Mouse (Mus musculus) left cerebral cortex, adult 8-10 months (tissue): ENCODE data around the gene Strbp. TPM values are rescaled to one million over a fixed set of nuclear protein-coding genes. Genes with fewer than 3 reads are reported as not detected.
"Not testable (repeated sequence)": the region's sequence is repeated elsewhere in the genome, so short reads cannot be mapped to it uniquely, and the experiment has no call there.

ENCODE experiments used
- DNase-seq, 2 experiments: peaks; one replicate each; pipeline ENCODE4 v3.0.0; 2022; ENCODE audit warnings: low spot score in 2 of 2
- total RNA-seq, 4 experiments: library from RNA; stranded (reverse); gene quantifications; 2 replicates each; pipeline ENCODE4 v1.2.4; 2022

Gene Strbp
- total RNA-seq, 4 experiments from 2014 or later: 285 to 339 (median 298) TPM

DNA sequence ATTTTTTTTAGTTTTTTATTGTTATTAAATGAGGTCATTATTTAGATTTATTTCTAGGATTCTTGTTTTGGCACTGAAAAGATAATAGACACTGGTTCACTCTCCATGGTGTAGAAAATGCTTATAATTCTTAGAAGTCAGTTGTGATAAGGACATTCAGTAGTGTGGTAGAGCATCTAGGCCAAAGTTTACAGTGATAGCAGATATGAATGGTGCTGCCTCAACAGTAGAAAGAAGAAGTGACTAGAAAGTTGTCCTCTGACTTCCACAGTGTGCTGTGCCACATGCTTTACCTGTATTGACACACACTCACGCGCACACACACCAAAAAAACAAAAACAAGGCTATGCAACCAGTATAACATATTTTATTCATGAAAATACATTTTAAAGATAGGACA lies 174.3 kb downstream of the Strbp start:
- DNase-seq: no peak

DNA sequence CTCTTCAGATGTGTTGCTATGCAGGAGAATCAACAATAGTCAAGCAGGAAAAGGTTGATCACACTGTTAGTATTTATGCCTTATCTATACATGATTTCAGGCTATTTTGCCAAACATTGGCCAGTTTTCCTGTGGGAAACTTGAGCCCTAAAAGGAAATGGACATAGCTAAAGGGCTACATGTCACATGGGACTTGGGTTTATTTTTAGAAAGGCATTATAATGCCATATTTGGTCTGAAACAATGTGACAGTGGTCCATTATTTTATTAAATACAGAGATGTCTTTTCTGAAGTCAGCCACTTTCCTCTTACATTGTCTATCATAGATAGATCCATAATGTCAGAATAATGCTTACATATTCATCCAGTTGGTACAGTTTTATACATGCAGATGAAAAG lies 176.1 kb downstream of the Strbp start:
- no peak for DNase-seq

GRCm38 (mm10) chr2:37519286-37519640 lies 184.4 kb downstream of the Strbp start:
- no peak for DNase-seq

DNA sequence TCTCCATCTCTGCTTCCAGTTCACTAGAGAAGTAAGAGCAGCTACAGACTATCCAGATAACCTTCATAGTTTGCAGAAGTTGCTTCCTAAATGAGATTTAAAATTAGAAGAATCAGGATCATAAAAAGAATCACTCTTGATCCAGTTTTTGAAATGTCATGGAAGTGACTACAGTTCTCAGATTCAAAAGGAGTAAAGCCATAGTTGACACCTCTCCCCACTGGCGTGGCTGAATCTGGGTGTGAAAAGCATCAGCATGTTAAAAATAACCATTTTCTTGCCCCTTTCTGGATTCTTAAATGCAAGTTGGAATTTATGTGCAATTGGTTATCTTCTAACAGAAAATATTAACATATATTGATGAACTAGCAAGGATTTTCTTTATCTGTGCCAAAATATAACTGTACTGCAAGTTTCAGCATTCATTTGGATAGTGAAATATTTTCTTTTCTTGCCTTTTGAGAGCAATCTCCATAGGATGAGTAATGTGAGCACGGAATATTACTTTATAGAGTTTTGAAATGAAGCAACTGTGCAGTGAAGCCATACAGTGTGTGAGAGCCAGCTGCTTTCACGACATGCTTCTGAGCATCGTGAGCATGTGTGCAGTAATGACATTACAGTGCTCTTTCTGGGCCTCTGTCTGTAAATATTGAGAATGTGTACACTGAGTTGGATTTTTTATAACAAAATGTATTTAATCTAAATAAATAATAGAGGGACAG lies 184.9 kb downstream of the Strbp start:
- DNase-seq: no peak

DNA sequence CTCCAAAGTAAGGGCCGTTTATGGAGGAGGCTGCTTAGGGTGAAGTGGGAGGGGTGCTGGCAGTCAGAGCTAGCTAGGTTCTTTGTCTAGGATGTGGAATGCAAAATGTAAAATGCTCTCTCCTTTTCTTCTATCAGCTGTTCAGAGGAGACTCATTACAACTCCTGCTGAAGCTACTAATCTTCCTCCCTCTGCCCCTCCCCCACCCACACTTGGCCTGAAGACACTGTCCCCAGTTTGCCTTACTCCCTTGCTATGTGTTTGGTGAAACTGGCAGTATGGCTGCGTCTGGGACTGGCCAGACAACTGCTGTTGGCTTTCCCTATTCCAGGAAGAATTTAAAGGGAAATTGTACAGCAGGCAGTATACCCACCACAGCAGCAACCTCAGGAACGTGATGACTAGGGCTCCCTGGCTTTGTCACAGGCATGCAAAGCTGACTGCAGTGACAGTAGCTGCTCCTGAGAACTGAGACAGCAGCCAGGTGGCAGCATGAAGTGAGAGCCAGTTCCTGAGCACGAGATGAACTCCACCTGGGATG lies 186.7 kb downstream of the Strbp start:
- DNase-seq: peak; percentile 10 to 25

DNA sequence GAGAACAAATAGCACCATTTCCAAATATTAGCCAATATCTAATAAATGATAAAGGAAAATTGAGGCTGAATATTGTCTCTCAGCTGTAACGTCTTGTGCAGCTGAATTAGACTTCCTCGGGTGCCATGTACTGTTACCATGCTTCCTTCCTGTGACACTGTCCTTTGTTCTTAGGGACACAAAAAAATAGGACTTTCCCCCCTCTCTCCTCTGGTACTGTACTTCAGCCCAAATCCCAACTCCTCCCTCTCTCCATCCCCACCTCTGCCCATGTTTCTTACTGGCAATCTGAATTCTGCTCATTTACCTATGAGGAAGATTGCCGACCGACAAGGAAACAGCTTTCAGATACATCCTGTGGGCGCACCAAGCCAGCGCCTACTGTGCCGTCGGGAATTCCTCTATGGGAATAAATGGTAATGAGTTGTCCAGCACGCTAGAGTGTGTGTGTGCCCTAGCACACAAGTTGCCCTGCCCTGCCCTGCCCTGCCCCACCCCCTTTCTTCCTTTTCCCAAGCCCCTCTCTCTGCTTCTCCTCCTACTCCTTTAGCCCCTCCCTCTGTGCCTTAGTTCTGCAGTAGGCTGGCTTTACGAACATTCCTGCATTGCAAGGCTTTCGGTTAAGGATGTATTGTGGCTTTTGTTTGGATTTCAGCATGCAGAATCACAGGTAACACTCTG lies 187.5 kb downstream of the Strbp start, which contains the start of gene Gpr21:
TSS of gene Gpr21 (plus strand) at position 303 of the 681 bp plus-strand sequence.
- no peak for DNase-seq

GRCm38 (mm10) chr2:37511134-37511901 lies 192.3 kb downstream of the Strbp start:
- DNase-seq: no peak

DNA sequence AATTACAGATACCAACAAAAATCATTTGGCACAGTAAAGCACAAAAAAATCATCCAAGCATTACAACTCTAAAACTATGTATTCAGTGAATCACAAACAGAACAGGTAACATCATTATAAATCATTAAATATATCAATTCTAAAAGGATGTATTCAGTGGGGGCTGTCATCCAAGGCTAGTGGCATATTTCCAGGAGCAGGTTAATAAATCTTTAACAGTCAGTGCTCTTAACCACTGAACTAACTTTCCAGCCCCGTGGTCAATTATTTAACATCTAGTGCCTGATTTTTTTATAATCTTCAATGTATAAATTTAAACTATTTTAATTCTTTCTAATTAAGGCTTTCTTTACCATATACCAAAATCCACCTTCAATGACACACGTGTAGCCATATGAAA lies 197.8 kb downstream of the Strbp start:
- DNase-seq: not testable (repeated sequence)

DNA sequence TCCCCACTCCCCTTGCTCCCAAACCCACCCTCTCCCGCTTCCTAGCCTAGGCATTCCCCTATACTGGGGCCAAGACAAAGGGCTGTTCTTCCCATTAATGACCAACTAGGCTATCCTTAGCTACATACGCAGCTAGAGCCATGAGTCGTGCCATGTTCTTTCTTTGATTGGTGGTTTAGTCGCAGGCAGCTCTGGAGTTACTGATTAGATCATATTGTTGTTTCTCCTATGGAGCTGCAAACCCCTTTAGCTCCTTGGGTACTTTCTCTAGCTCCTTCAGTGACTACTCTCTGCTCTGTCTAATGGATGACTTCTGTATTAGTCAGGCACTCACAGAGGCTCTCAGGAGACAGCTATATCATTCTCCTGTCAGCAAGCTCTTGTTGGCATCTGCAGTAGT lies 206.3 kb downstream of the Strbp start:
- DNase-seq: no peak

- DNase-seq: no peak
Observed at GRCm38 (mm10) chr2:37488956-37489355, 214.7 kb downstream of the Strbp start.

DNA sequence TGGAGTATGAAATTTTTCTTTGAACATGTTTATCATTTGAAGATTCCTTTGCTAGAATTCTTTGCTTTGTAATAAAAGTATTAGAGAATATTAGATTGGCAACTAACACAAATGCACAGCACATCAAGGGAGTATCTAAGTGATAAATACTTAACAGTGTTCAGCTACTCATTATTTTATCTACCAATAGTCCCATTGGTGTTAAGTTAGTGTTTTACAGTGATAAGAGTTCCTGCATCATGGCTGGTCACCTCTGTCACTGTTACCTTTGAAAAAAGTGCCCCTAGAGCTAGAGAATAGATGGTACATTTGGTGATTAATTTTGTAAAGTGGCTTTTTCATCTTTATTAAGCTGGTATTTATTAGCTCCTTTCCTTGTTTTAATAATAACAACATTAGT lies 217.3 kb downstream of the Strbp start:
- DNase-seq: no peak

GRCm38 (mm10) chr2:37485370-37485769 lies 218.3 kb downstream of the Strbp start:
- DNase-seq: no peak

DNA sequence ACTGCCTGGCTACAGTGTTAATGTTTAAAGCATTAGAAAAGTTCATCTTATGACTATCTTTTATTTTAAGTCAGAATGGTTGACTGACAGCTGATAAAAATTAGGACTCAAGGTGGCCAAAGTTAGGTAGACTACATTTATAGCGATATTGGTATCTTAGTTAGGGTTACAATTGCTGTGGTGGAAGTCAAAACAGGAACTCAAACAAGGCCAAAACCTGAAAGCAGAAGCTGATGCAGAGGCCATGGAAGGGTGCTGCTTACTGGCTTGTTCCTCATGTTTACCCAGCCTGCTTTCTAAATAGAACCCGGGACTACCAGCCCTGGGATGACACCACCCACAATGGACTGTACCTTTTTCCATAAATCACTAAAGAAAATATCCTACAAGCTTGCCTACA lies 219.5 kb downstream of the Strbp start:
- DNase-seq: no peak

DNA sequence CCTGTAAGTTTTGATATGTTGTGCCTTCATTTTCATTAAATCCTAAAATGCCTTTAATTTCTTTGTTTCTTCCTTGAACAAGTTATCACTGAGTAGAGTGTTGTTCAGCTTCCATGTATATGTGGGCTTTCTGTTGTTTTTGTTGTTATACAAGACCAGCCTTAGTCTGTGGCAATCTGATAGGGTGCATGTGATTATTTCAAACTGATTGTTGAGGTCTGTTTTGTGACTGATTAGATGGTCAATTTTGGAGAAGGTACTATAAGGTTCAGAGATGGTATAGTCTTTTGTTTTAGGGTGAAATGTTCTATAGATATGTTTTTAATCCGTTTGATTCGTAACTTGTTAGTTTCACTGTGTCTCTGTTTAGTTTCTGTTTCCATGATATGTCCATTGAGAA lies 223.6 kb downstream of the Strbp start:
- no peak for DNase-seq

GRCm38 (mm10) chr2:37479559-37479958 lies 224.1 kb downstream of the Strbp start:
- DNase-seq: no peak

DNA sequence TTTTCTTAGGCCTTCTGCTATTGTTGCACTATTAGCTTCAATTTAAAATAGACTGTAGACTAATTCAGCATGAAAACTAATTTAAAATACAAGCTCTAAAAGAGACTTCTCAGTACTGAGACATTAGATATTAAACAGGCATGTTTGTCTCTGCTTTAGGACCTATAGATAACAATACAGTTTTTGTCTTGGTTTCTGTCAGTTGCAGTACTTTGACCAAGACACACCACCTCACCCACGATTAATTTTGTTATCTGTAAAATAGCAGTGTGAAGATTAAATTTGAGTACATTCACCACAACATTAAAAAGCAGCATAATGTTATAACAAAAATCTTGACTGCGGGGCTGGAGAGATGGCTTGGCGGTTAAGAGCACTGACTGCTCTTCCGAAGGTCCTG lies 237.4 kb downstream of the Strbp start:
- no peak for DNase-seq

- no peak for DNase-seq
Observed at GRCm38 (mm10) chr2:37460707-37461106, 243.0 kb downstream of the Strbp start.

- DNase-seq: peak in 1 of 2 experiments; percentile 21
Observed at GRCm38 (mm10) chr2:37452376-37452760, 251.3 kb downstream of the Strbp start.

GRCm38 (mm10) chr2:37451667-37452375 lies 251.8 kb downstream of the Strbp start:
- DNase-seq: peak; percentile 72 to 88

- peak; percentile 94 to 95 for DNase-seq
Observed at GRCm38 (mm10) chr2:37442611-37443591, 260.8 kb downstream of the Strbp start, which contains the start of the genes Zbtb26, Zbtb6 and Rabgap1. Gene Zbtb26 (minus strand): TSS chr2:37443135. Gene Zbtb6 (minus strand): TSS chr2:37443171. Gene Rabgap1 (plus strand): TSS chr2:37443279.
